Mouse (Mus musculus) erythroblast, embryonic 14.5 days (primary cell): ENCODE measurements around the gene Gm26897. TPM values are rescaled to one million over a fixed set of nuclear protein-coding genes. Genes with fewer than 3 reads are reported as not detected.

Experiments used
- H3K27me3 ChIP-seq: 2 replicates; pipeline ENCODE4 v1.6.1; 2012; ENCODE audit warnings: inconsistent platforms; ENCODE audit not compliant: control insufficient read depth
- H3K36me3 ChIP-seq: 2 replicates; pipeline ENCODE4 v1.6.1; 2012; ENCODE audit warnings: mild to moderate bottlenecking, inconsistent platforms; ENCODE audit not compliant: control insufficient read depth
- H3K4me1 ChIP-seq: 2 replicates; pipeline ENCODE4 v1.6.1; 2012; ENCODE audit warnings: inconsistent platforms; ENCODE audit not compliant: control insufficient read depth
- H3K4me3 ChIP-seq: replicated peaks from 2 replicates; pipeline ENCODE3; 2012; ENCODE audit warnings: moderate library complexity, mild to moderate bottlenecking, inconsistent platforms
- H3K9me3 ChIP-seq: 2 replicates; pipeline ENCODE4 v1.6.1; 2012; ENCODE audit warnings: low read length, inconsistent platforms, mixed read lengths; ENCODE audit not compliant: control insufficient read depth
- GATA1 ChIP-seq: IDR thresholded peaks from 2 replicates; pipeline ENCODE4 v1.6.1; 2012; ENCODE audit warnings: low read length, inconsistent platforms, mixed read lengths
- TAL1 ChIP-seq: IDR thresholded peaks from 3 replicates; pipeline ENCODE4 v1.6.1; 2012; ENCODE audit warnings: low read length, inconsistent platforms, mixed read lengths
- polyA plus RNA-seq: library from polyadenylated mRNA; stranded (reverse); fragments of >175 nt; gene quantifications from 2 replicates; pipeline ENCODE4 v1.2.3, GENCODE M21; 2012

The Gm26897 gene
- polyA plus RNA-seq, 1 experiment = not detected

DNA sequence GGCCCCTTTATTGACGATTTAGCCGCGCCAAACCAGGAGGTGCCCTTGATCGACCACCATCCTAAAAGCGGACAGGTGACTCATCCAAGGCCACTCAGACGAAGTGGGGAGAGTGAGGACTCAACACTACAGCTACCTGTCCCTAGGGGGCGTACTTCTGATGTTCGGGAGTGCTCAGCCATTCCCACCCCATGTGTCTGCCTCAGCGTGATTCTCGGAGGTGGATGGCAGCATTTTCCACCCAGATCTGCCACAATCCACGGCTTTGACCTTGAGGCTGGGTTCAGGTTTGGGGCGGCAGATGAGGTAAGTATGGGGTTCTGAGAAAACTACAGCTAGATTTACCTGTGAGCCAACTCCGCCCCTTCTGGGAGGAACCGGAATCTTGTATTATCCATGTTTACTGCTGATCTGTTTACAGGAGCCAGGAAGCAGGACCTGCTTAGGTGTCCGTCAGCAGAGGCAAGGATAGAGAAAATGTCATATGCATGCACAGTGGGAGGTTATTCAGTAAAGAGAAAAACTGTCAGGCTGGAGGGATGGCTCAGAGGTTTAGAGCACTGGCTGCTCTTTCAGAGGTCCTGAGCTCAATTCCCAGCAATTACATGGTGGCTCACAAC is 32.1 kb downstream of the Gm26897 start:
- Histone ChIP-seq H3K4me3 (no peak overlapping the region), H3K4me1 (no peaks in the 10 kb centered on the region), H3K9me3 (no peaks in the 10 kb centered on the region), H3K27me3 (peaks cover 5% of the 10 kb centered on the region), H3K36me3 (no peaks in the 10 kb centered on the region)
- TF ChIP-seq GATA1 (no peak), TAL1 (no peak)

DNA sequence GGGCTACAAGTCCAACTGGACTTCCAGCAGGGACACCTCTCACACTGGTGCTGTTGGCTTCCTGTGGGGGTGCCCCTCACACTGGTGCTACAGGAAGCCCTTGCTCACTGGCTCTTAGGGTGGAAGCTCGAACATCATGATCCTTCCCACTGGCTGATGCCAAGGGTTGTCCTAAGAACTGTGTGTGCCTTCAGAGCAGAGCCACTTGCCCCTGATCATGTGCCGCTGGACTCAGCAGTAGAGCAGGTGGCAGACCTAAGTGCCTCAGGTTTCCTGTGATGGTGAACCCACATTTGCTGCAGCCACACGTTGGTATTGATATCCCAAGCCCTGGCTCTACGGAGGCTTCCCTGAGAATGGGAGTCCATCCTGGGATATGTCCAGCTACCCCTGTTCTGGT is 33.0 kb downstream of the Gm26897 start:
- H3K4me1 ChIP-seq = no peaks in the 10 kb centered on the region
- TF ChIP-seq GATA1 (no peak), TAL1 (no peak)
- H3K36me3 ChIP-seq = no peaks in the 10 kb centered on the region
- no peaks in the 10 kb centered on the region for H3K9me3 ChIP-seq
- peaks cover 3% of the 10 kb centered on the region; the same call in 1 of the 2 replicates for H3K27me3 ChIP-seq
- no peak overlapping the region for H3K4me3 ChIP-seq

DNA sequence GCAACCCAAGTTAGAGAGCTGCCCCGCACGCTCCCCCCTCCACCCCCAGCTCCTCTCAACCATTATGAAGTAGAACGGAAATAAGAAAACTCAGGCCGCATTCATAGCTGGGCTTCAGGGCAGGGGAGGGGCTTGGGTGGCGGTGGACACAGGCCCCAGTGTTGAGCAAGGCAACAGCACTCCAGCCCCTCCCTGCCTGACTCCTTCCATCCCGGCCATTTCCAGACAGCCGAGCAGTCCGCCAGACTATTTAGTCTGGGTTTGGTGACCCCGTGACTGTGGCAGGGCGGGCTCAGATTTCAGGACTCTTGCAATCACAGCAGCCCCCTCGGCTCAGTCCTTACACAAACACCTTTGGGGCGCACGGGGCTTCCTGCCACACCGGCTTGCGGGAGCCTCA is 36.5 kb downstream of the Gm26897 start:
- Histone ChIP-seq H3K4me1 (no peaks in the 10 kb centered on the region), H3K4me3 (no peak overlapping the region), H3K9me3 (no peaks in the 10 kb centered on the region), H3K36me3 (no peaks in the 10 kb centered on the region), H3K27me3 (no peaks in the 10 kb centered on the region)
- no peak for TF ChIP-seq GATA1
- TF ChIP-seq TAL1 = no peak

DNA sequence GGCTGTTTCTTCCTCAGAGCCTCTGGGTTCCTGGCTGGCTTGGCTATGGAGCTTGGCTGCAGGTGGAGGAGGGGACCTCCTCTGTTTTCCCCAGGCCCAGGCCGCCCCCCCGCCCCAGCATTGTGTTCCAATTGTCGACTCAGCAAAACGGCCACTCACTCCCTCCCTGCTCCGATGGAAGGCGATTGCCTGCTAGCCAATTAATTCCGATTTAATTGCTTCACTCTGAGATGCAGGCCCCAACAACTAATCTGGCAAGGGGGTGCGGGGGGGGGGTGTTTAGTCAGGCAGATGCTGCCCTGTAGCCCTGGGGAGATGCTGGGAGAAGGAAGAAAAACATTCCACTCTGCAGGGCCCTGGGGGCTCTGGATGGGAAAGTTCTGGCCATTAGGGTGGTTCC is 38.4 kb downstream of the Gm26897 start:
- Histone ChIP-seq H3K9me3 (peaks cover 5% of the 10 kb centered on the region), H3K4me3 (no peak overlapping the region), H3K27me3 (no peaks in the 10 kb centered on the region), H3K36me3 (no peaks in the 10 kb centered on the region), H3K4me1 (no peaks in the 10 kb centered on the region)
- TF ChIP-seq GATA1 (no peak), TAL1 (no peak)

DNA sequence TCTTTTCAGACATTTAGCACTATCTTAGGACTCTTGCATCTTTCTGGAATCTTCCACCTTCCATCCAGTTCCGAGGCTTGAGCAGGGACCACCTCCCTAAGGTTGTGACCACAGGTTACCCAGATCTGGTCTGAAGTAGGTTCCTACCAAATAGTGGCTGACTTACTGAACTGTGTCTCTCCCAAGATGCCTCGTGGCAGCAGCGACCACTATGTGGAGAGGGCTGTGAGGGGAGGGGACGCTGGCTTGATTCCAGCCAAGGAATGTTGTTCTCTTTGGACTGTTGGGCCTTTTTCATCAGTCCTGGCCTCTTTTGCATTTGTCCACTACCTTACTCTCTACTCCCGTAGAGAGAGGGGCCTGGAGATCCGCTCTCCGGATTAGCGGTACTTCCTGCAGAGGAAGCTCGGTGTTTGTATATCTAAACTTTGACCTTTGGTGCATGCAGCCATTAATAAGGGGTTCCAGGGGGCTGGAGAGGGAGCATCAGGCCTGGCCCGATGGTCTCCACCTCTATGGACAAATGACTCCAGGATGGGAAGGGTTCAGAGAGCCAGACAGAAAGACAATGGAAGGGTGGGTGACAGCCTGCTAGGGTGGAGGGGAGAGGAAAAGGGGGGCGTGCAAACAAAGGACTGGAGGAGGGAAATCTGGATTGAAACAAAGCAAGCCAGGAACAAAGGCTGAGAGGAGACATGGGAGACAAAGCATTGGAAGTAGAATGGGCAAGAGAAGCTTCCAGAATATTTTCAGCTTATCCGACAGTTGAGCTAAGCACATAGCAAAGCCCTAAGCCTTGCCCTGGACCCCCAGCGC is 39.1 kb downstream of the Gm26897 start:
- H3K9me3 ChIP-seq = peaks cover 8% of the 10 kb centered on the region

DNA sequence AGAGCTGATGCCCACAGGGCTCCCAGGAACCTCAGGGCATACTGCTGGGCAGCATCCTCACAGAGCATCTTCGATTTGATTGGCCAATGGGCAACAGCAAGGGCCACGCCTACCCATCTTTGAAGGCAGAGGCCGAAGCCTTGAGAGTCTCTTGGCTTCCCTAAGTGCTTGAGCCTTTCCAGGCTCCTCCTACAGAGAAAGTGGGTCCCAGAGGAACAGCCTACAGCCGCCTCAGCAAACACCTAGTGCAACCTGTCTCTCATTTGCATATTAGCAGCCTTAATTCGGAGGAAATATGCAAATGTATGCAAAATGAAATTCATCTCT is 39.6 kb downstream of the Gm26897 start:
- no peaks in the 10 kb centered on the region for H3K4me1 ChIP-seq
- no peaks in the 10 kb centered on the region for H3K27me3 ChIP-seq
- no peaks in the 10 kb centered on the region for H3K36me3 ChIP-seq
- TF ChIP-seq GATA1 = no peak
- peaks cover 10% of the 10 kb centered on the region for H3K9me3 ChIP-seq
- H3K4me3 ChIP-seq = no peak overlapping the region

More for the DNA sequence above, 39.1 kb downstream of the Gm26897 start:
- Histone ChIP-seq H3K27me3 (no peaks in the 10 kb centered on the region), H3K36me3 (no peaks in the 10 kb centered on the region), H3K4me3 (no peak overlapping the region), H3K4me1 (no peaks in the 10 kb centered on the region)
- TF ChIP-seq TAL1 (no peak), GATA1 (no peak)

DNA sequence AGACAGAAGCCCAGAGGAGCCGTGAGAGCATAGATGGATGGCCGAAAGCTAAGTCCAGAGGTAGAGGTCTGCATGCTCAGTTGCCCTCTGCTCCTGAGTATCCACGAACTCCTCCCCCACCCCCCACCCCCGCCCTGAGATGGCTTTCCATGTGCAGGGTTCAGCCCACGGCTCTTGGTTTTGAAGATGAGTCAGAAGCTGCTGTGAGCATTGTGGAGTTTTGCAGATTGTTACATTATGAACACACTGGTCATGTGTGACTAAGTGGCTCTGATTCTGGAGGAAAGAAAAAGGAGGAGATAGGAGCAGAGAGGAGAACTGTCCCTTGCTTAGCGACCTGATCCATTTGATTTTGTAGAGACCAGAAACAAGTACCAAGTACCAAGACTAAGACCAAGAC is 42.5 kb downstream of the Gm26897 start:
- Histone ChIP-seq H3K4me3 (no peak overlapping the region), H3K4me1 (no peaks in the 10 kb centered on the region), H3K9me3 (peaks cover 12% of the 10 kb centered on the region), H3K27me3 (no peaks in the 10 kb centered on the region), H3K36me3 (no peaks in the 10 kb centered on the region)
- no peak for TF ChIP-seq GATA1
- TF ChIP-seq TAL1 = no peak

DNA sequence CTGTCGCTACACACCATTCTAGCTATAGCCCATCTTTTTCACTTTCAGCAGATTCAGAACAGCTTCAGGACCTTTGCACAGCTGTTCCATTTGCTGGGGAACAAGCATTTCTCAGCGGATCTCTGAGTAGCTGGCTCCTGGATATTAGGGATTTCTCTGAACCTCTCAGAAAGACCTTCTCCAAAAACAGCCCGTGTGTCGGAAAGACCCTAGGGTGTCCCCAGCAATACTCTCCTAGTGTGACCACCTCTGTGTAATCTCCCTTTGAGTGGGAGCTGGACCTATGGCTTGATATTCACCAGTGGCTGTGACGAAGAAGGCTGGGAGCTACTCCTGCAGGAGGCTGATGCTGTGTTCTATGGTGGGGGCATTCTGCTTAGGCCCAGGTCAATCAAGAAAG is 44.4 kb downstream of the Gm26897 start:
- Histone ChIP-seq H3K27me3 (no peaks in the 10 kb centered on the region), H3K4me3 (no peak overlapping the region), H3K36me3 (no peaks in the 10 kb centered on the region), H3K9me3 (peaks cover 12% of the 10 kb centered on the region), H3K4me1 (no peaks in the 10 kb centered on the region)
- no peak for TF ChIP-seq GATA1
- TF ChIP-seq TAL1 = no peak

DNA sequence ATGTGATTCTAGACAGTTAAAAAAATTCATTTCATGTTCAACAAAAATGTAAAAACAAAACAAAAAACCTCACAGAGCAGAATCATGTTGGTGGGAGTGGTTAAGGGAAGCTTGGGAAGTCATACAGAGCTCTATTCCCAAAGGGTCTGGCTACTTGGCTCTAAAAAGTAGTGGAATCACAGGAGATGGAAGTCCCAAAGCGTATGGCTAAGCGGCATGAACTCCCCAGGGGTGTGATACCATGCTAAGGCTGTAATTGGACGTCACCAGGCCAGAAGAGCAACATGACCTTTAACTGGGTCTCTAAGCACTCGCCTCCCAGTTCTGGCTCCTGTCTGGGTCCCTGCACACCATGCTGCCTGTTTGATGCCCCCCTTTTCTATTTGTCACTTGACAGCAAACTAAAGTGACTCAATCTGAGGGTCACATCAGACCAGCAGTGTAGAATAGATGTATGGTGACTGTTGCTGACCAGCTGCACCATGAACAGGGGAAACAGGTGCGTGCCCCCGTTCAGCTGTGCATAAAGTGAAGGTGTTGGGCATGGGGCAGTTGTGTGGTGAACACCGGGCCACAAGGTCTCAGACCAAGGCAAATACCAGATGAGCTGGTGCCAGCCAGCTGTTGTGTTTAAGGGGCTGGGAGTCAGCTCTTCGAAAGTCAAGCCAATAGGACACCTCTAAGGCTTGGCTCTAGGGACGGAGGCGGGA is 46.2 kb downstream of the Gm26897 start:
- H3K27me3 ChIP-seq = no peaks in the 10 kb centered on the region
- H3K36me3 ChIP-seq = no peaks in the 10 kb centered on the region
- H3K9me3 ChIP-seq = peaks cover 12% of the 10 kb centered on the region
- no peak for TF ChIP-seq GATA1
- no peak for TF ChIP-seq TAL1
- H3K4me3 ChIP-seq = no peak overlapping the region
- no peaks in the 10 kb centered on the region for H3K4me1 ChIP-seq
